Mouse (Mus musculus) lung, postnatal 36 days (tissue): ENCODE measurements at regions not wholly inside any gene's neighbourhood (a gene's known extent, or its start where the extent isn't known, plus 50 kb on each side); places are given as distances from the start of the nearest gene placed in this dataset.
"Not testable (repeated sequence)": the region's sequence is repeated elsewhere in the genome, so short reads cannot be mapped to it uniquely, and the experiment has no call there.

Source experiments
- DNase-seq: peaks from one replicate; pipeline ENCODE4 v3.0.0; 2022; ENCODE audit warnings: mixed read lengths

- DNase-seq, result no peak
Measured at GRCm38 (mm10) chr2:85280580-85280979, 58.5 kb downstream of the Olfr987 start.

GRCm38 (mm10) chr2:85278128-85278527 is 61.0 kb downstream of the Olfr987 start:
- DNase-seq, result no peak

GRCm38 (mm10) chr2:85277433-85277832 is 61.7 kb downstream of the Olfr987 start:
- DNase-seq, result no peak

DNA sequence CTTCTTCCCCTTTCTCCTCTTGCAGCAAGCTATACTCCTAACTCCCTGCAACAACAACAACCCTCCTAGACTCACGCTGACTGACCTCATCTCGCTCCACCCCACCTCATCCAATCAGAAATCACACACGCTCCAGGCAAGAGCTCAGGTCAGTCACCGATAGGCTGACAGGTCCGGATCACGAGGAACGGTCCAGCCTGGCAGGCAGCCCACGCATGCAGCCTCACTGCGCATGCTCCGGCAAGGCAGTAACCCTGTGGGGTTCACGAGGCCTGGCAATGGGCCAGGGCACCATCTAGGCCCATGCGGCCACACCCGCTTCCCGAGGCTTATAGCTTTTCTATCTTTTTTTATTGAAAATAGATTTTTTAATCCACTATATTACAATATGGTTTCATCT is 69.8 kb upstream of the Lrrc55 start:
- not testable (repeated sequence) for DNase-seq

DNA sequence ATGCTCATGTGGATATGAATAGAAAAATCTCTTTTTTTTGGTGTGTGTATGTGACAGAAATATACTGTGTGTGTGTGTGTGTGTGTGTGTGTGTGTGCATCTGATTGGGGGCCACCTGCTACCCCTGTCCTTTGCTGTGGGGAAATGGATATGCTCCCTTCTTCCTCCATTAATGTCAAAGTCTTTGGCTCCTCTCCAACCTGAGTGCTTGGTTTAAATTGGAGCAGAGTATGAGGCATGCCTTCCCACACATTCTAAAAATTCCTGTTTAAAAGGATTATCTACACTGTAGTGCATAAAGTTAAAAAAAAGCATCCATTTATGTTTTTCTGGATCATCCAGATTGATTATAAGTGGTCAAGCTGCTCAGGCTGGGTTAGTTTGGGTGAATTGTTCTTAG is 68.7 kb upstream of the Lrrc55 start:
- no peak for DNase-seq

DNA sequence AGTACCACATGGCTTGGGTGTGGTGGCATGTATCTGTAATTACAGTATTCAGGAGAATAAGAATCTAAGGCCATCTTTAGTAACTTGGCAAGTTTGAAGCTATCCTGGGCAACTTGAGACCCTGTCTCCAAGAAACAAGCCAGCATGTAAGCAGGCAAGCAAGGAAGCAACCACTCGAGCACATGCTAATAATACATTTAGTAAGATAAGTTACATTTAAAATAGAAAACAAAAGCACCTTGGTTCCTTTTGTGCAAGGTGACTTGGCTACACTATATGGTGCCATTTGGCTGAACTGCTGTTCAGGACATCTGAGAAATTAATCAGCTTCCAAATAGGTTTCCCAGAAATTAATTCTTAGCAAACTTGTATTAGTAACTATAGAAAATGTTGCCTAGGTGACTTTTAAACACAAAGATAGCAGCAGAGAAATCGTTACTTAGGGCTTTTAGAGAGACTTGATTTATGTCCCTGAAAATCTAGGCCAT is 68.1 kb upstream of the Lrrc55 start:
- DNase-seq, result no peak

DNA sequence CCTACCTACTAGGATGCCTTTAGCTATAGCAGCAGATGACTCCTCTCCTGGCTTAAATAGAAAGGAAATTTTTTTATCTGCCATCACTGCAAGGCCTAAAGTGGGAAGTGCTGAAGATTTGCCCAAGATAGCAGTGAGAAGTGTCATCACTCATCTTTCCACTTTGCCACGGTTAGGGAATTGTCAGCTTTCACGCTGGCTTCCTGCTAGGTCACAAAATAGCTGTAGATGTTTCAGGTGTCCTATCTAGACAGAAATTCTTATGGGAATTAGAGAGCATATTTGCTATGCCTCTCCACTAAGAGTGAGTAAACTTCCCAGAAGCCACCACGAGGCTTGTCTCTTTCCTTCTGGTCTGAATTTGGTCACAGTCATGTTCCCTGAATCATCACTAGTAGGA is 60.4 kb upstream of the Lrrc55 start:
- DNase-seq, result no peak

DNA sequence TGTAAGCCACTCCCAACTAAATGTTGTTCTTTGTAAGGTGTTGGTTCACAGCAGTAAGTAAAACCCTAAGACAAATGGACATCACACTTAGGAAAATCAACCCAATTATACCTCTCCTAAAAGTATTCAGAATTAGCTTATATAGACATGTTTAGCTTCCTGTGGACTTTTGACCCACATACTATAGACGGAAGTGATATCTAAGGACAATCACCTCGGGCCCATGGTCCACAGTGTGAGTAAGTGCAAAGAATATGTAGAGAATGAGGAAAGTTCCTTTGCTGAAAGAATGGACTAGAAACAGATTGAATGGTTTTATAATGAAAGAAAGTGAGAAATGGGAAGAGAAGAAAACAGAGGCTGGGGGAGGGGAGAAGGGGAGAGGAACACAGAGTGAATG is 58.6 kb upstream of the Lrrc55 start:
- DNase-seq, result no peak

- peak; percentile 21 for DNase-seq
Measured at GRCm38 (mm10) chr2:85252343-85253285, 55.6 kb upstream of the Lrrc55 start.

DNA sequence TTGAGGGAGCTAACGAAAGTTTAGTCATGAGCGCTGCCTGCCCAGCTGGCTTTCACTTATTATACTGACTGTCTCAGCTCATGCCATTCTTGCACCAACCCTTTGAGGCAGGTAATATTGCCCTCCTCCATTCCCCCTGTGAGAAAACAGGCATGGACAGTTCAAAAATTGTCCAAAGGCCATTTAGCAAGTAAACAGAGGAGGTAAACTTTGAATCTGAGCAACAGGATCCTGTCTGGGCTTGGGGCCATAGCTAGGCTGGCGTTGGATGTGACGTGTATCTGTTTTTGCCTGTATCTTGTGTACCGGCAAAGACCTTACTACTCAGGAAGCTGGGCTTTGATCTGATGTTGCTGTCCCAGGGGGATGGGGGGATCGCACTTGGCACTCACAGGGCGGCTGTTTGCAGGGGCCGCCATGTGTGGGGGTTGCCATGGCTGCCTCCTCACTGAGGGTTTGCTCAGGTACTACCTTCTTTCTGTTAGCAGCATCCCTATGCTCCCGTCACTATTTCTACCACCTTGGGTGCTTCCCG is 53.1 kb upstream of the Lrrc55 start:
- peak; percentile 4 for DNase-seq
